Mouse (Mus musculus) liver, postnatal 0 days (tissue): Measurements from ENCODE around the gene Evpl. TPM values are rescaled to one million over a fixed set of nuclear protein-coding genes. Genes with fewer than 3 reads are reported as not detected.

Experiments
- ATAC-seq: fragments of 200-750 bp; cut with Nextera tagmentation; 2 replicates; pipeline ENCODE4 v1.8.0; 2017; ENCODE audit warnings: mild to moderate bottlenecking, moderate library complexity
- DNase-seq: peaks from one replicate; pipeline ENCODE4 v3.0.0-alpha.2; 2016
- H3K27ac ChIP-seq: fragments of 300-500 bp; sonication (generic); 2 replicates; pipeline ENCODE4 v1.5.1; 2014; ENCODE audit warnings: antibody characterized with exemption, moderate library complexity, mild to moderate bottlenecking, low read depth
- H3K27me3 ChIP-seq: fragments of 300-500 bp; sonication (generic); 2 replicates; pipeline ENCODE4 v1.6.1; 2014; ENCODE audit warnings: low read length, control low read depth, mixed read lengths; ENCODE audit not compliant: insufficient read depth
- H3K36me3 ChIP-seq: fragments of 300-500 bp; sonication (generic); replicated peaks from 2 replicates; pipeline ENCODE4 v1.6.1; 2014; ENCODE audit warnings: mild to moderate bottlenecking, control low read depth, low read length, moderate library complexity, mixed read lengths; ENCODE audit not compliant: insufficient read depth
- H3K4me1 ChIP-seq: fragments of 300-500 bp; sonication (generic); 2 replicates; pipeline ENCODE4 v1.6.1; 2014; ENCODE audit warnings: antibody characterized with exemption, mild to moderate bottlenecking, control low read depth; ENCODE audit not compliant: insufficient read depth
- H3K4me2 ChIP-seq: fragments of 300-500 bp; sonication (generic); 2 replicates; pipeline ENCODE4 v1.6.1; 2014; ENCODE audit warnings: low read depth, mild to moderate bottlenecking, low read length, moderate library complexity, mixed read lengths
- H3K4me3 ChIP-seq: fragments of 300-500 bp; sonication (generic); 2 replicates; pipeline ENCODE4 v1.5.1; 2014; ENCODE audit warnings: low read depth, low read length
- H3K9ac ChIP-seq: fragments of 300-500 bp; sonication (generic); replicated peaks from 2 replicates; pipeline ENCODE4 v1.6.1; 2014; ENCODE audit warnings: mild to moderate bottlenecking, moderate library complexity
- H3K9me3 ChIP-seq: fragments of 300-500 bp; sonication (generic); 2 replicates; pipeline ENCODE4 v1.6.1; 2016; ENCODE audit warnings: mild to moderate bottlenecking, control low read depth, low read length, mixed read lengths
- CTCF ChIP-seq: sonication (generic); IDR thresholded peaks from 2 replicates; pipeline ENCODE4 v1.5.1; 2016; ENCODE audit warnings: antibody characterized with exemption, low read depth
- EP300 ChIP-seq: IDR thresholded peaks from 2 replicates; pipeline ENCODE4 v1.6.1; 2016; ENCODE audit warnings: antibody characterized with exemption, low read depth, mild to moderate bottlenecking
- WGBS: fragments of 180-500 bp; shearing (Covaris S2); extraction: QIAGEN DNeasy Blood & Tissue Kit; methylation state at CpG from one replicate; pipeline ENCODE4 v1.1.7; 2014; ENCODE audit not compliant: insufficient replicate concordance; 5-methylcytosine and 5-hydroxymethylcytosine counted together
- polyA plus RNA-seq: library from polyadenylated mRNA; unstranded; fragments of >200 nt; fragmentation: Nextera tagmentation; extraction: Ambion mirVana; gene quantifications from 2 replicates; pipeline ENCODE4 v1.2.1, GENCODE M21; 2015

The Evpl gene
- polyA plus RNA-seq, 1 experiment from 2014 or later: 0.07 TPM

GRCm38 (mm10) chr11:116213877-116214510 lies 23.9 kb downstream of the Evpl start:
- TF ChIP-seq EP300: no peak
- TF ChIP-seq CTCF: no peak
- Histone ChIP-seq H3K4me3 (no peak overlapping the region), H3K27me3 (no peaks in the 10 kb centered on the region), H3K36me3 (no peaks in the 10 kb centered on the region), H3K9me3 (no peaks in the 10 kb centered on the region), H3K27ac (no peak overlapping the region), H3K4me1 (peaks cover 13% of the 10 kb centered on the region), H3K9ac (no peak overlapping the region), H3K4me2 (no peak overlapping the region)
- DNase-seq (no peak), ATAC-seq (no peak)
- 87% methylated on average over 13 of the region's 13 CpGs for WGBS

GRCm38 (mm10) chr11:116212847-116213246 lies 25.0 kb downstream of the Evpl start:
- DNase-seq (peak; percentile 16), ATAC-seq (peak; percentile 24; the same call in 1 of the 2 replicates)
- Histone ChIP-seq H3K4me1 (peaks cover 3% of the 10 kb centered on the region; the same call in 1 of the 2 replicates), H3K9me3 (no peaks in the 10 kb centered on the region), H3K4me2 (no peak overlapping the region), H3K27me3 (no peaks in the 10 kb centered on the region), H3K36me3 (no peaks in the 10 kb centered on the region), H3K4me3 (no peak overlapping the region), H3K27ac (no peak overlapping the region), H3K9ac (no peak overlapping the region)
- 73% methylated on average over 6 of the region's 6 CpGs for WGBS
- TF ChIP-seq EP300: no peak
- no peak for TF ChIP-seq CTCF

GRCm38 (mm10) chr11:116210696-116211095 lies 27.2 kb downstream of the Evpl start:
- peak; percentile 77 for ATAC-seq
- WGBS: 45% methylated on average over 5 of the region's 5 CpGs
- Histone ChIP-seq H3K27me3 (no peaks in the 10 kb centered on the region), H3K4me3 (no peak overlapping the region), H3K4me1 (peaks cover 2% of the 10 kb centered on the region; the same call in 1 of the 2 replicates), H3K27ac (peak overlapping the region; percentile 84), H3K36me3 (no peaks in the 10 kb centered on the region), H3K9ac (no peak overlapping the region), H3K9me3 (no peaks in the 10 kb centered on the region), H3K4me2 (no peak overlapping the region)
- DNase-seq: peak; percentile 31
- TF ChIP-seq EP300: peak; percentile 67; the same call in 1 of the 2 replicates
- no peak for TF ChIP-seq CTCF

- Histone ChIP-seq H3K4me2 (no peak overlapping the region), H3K4me1 (peaks cover 2% of the 10 kb centered on the region; the same call in 1 of the 2 replicates), H3K9me3 (no peaks in the 10 kb centered on the region), H3K4me3 (no peak overlapping the region), H3K27me3 (no peaks in the 10 kb centered on the region), H3K27ac (peak overlapping the region; percentile 57; the same call in 1 of the 2 replicates), H3K9ac (no peak overlapping the region), H3K36me3 (no peaks in the 10 kb centered on the region)
- TF ChIP-seq CTCF: no peak
- TF ChIP-seq EP300: no peak
- peak; percentile 22; the same call in 1 of the 2 replicates for ATAC-seq
- 69% methylated on average over 8 of the region's 8 CpGs for WGBS
- DNase-seq: no peak
Measured at GRCm38 (mm10) chr11:116209257-116209656, 28.6 kb downstream of the Evpl start.

- Histone ChIP-seq H3K36me3 (no peaks in the 10 kb centered on the region), H3K4me3 (no peak overlapping the region), H3K4me2 (no peak overlapping the region), H3K4me1 (peaks cover 2% of the 10 kb centered on the region; the same call in 1 of the 2 replicates), H3K9me3 (no peaks in the 10 kb centered on the region), H3K27ac (no peak overlapping the region), H3K27me3 (no peaks in the 10 kb centered on the region), H3K9ac (no peak overlapping the region)
- ATAC-seq (no peak), DNase-seq (no peak)
- TF ChIP-seq EP300 (no peak), CTCF (no peak)
- WGBS: 80% methylated on average over 3 of the region's 3 CpGs
Measured at GRCm38 (mm10) chr11:116208660-116209059, 29.2 kb downstream of the Evpl start.

GRCm38 (mm10) chr11:116206678-116207077 lies 31.2 kb downstream of the Evpl start:
- Histone ChIP-seq H3K9ac (no peak overlapping the region), H3K9me3 (no peaks in the 10 kb centered on the region), H3K36me3 (no peaks in the 10 kb centered on the region), H3K4me2 (no peak overlapping the region), H3K4me3 (no peak overlapping the region), H3K4me1 (peaks cover 4% of the 10 kb centered on the region; the same call in 1 of the 2 replicates), H3K27ac (no peak overlapping the region), H3K27me3 (no peaks in the 10 kb centered on the region)
- no peak for TF ChIP-seq EP300
- TF ChIP-seq CTCF: no peak
- no peak for DNase-seq
- ATAC-seq: no peak
- WGBS: 72% methylated on average over 4 of the region's 4 CpGs
